Mouse (Mus musculus): Measurements from ENCODE around the gene Snx14. TPM values are rescaled to one million over a fixed set of nuclear protein-coding genes. Genes with fewer than 3 reads are reported as not detected.
A peak's percentile ranks its signal among the peaks of the same experiment; 100 is the strongest.

Snx14 gene
- polyA plus RNA-seq, 1 experiment from 2014 or later = 19.8 TPM

DNA sequence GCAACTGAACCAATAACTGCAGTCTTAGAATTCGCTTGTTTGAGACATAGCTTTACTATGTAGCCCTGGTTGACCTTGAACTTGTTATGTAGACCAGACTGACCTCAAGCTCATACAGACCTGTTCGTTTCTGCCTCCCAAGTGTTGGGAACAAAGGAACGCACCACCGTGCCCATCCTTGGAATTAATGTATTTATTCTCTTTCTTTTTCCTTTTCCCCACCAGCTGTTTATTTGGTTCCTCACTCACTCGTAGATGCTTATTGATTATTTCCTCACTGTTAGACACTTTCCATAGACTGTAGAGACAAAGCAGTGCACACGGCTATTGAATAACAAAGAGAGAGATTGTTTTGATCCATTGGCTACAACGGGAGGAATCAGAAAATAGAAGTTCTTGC, 96.5 kb downstream of the Snx14 start:
- no peak for ATAC-seq (ENCODE audit: low FRiP score, low TSS enrichment)
- Histone ChIP-seq H3K27me3 (ENCODE audit: control insufficient read depth, insufficient read depth, low read length) (no peaks in the 10 kb centered on the region), H3K9me3 (ENCODE audit: control insufficient read depth, low read length) (no peaks in the 10 kb centered on the region), H3K9ac (ENCODE audit: low read length) (no peak overlapping the region), H3K36me3 (ENCODE audit: control insufficient read depth, insufficient read depth, low read length) (no peaks in the 10 kb centered on the region), H3K4me1 (replicated peaks; ENCODE audit: control insufficient read depth, insufficient read depth) (no peaks in the 10 kb centered on the region), H3K27ac (replicated peaks) (no peak overlapping the region), H3K4me2 (replicated peaks; ENCODE audit: low read depth) (no peak overlapping the region), H3K4me3 (ENCODE audit: low read depth, low read length) (no peak overlapping the region)
- TF ChIP-seq EP300 (optimal IDR thresholded peaks at IDR 0.05) = no peak
- no peak for TF ChIP-seq CTCF (IDR thresholded peaks at IDR 0.05; ENCODE audit: low read depth)
- no peak for DNase-seq (ENCODE audit: low spot score)
- WGBS = 76% methylated on average over 7 of the region's 7 CpGs

DNA sequence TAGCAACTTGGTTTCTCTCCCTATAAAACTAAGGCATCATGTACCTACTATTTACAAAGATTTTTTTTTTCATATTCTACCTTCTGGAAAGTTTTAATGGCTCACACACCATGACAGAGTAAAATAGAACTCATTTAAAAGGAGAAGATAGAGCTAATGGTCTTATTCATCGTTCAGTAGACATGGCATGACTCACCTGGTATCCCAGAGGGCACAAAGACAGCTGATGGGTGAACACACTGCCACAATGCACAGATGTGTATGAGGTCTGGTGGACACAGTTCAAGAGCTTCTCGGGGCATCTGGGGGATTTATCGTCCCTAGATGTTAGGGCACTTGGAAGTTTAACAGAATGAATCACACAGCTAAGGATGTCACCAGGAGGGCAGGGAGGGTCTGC, 97.9 kb downstream of the Snx14 start:
- Histone ChIP-seq H3K36me3 (ENCODE audit: control insufficient read depth, insufficient read depth, low read length) (no peaks in the 10 kb centered on the region), H3K27me3 (ENCODE audit: control insufficient read depth, insufficient read depth, low read length) (no peaks in the 10 kb centered on the region), H3K4me3 (ENCODE audit: low read depth, low read length) (no peak overlapping the region), H3K9ac (ENCODE audit: low read length) (no peak overlapping the region), H3K9me3 (ENCODE audit: control insufficient read depth, low read length) (no peaks in the 10 kb centered on the region), H3K4me2 (replicated peaks; ENCODE audit: low read depth) (no peak overlapping the region), H3K27ac (replicated peaks) (no peak overlapping the region), H3K4me1 (replicated peaks; ENCODE audit: control insufficient read depth, insufficient read depth) (no peaks in the 10 kb centered on the region)
- ATAC-seq (ENCODE audit: low FRiP score, low TSS enrichment) (no peak), DNase-seq (ENCODE audit: low spot score) (no peak)
- TF ChIP-seq CTCF (IDR thresholded peaks at IDR 0.05; ENCODE audit: low read depth) (no peak), EP300 (optimal IDR thresholded peaks at IDR 0.05) (no peak)
- 82% methylated on average over 3 of the region's 3 CpGs for WGBS

DNA sequence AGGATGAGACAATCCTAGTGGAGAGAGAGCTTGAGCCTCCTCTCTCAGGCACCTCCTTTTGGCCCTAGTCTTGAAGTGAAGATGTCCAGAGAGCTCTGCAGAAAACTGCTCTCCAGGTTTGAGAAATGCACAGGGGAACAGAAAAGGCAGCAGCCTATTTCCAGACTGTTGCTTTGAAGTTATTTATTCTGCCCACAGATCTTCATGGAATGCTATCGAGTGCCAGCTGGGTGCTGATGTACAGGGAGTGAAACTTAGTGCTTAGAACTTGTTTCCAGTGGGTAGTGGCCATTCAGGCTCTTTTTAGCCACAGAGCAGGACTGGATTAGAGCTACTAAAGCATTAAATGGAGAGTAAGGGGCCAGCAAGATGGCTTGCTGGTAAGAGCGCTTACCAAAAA, 102.9 kb downstream of the Snx14 start:
- Histone ChIP-seq H3K4me2 (replicated peaks; ENCODE audit: low read depth) (no peak overlapping the region), H3K27ac (replicated peaks) (no peak overlapping the region), H3K9me3 (ENCODE audit: control insufficient read depth, low read length) (no peaks in the 10 kb centered on the region), H3K36me3 (ENCODE audit: control insufficient read depth, insufficient read depth, low read length) (no peaks in the 10 kb centered on the region), H3K4me3 (ENCODE audit: low read depth, low read length) (no peak overlapping the region), H3K4me1 (replicated peaks; ENCODE audit: control insufficient read depth, insufficient read depth) (no peaks in the 10 kb centered on the region), H3K9ac (ENCODE audit: low read length) (no peak overlapping the region), H3K27me3 (ENCODE audit: control insufficient read depth, insufficient read depth, low read length) (no peaks in the 10 kb centered on the region)
- ATAC-seq (ENCODE audit: low FRiP score, low TSS enrichment) (no peak), DNase-seq (ENCODE audit: low spot score) (no peak)
- TF ChIP-seq CTCF (IDR thresholded peaks at IDR 0.05; ENCODE audit: low read depth) (no peak), EP300 (optimal IDR thresholded peaks at IDR 0.05) (no peak)
- 59% methylated on average over 1 of the region's 2 CpGs for WGBS

DNA sequence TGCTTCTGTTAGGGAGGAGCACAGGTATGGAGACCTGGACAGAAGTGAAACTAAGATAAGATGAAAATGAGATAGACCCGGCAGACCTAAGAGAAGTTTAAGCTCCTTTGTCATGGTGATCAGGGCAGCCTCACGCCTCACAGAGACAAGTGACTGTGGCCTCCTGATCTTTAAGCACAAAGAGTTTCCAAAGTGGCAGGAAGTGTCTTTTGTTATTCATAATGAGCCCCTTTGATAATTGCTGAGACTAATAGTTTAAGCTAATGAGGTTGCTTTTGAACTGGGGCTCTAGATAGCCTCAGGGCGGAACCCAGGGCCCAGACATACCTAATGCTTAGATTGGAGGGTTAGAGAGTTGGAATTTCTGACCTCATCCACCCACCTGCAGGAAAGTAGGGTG, 106.3 kb downstream of the Snx14 start:
- DNase-seq (ENCODE audit: low spot score) (no peak), ATAC-seq (ENCODE audit: low FRiP score, low TSS enrichment) (no peak)
- Histone ChIP-seq H3K9ac (ENCODE audit: low read length) (no peak overlapping the region), H3K27me3 (ENCODE audit: control insufficient read depth, insufficient read depth, low read length) (no peaks in the 10 kb centered on the region), H3K4me2 (replicated peaks; ENCODE audit: low read depth) (no peak overlapping the region), H3K27ac (replicated peaks) (no peak overlapping the region), H3K4me3 (ENCODE audit: low read depth, low read length) (no peak overlapping the region), H3K4me1 (replicated peaks; ENCODE audit: control insufficient read depth, insufficient read depth) (0 out of 2 replicates have a peak, but pooled peaks cover 3% of the 10 kb centered on the region), H3K36me3 (ENCODE audit: control insufficient read depth, insufficient read depth, low read length) (no peaks in the 10 kb centered on the region), H3K9me3 (ENCODE audit: control insufficient read depth, low read length) (no peaks in the 10 kb centered on the region)
- TF ChIP-seq EP300 (optimal IDR thresholded peaks at IDR 0.05) (no peak), CTCF (IDR thresholded peaks at IDR 0.05; ENCODE audit: low read depth) (no peak)
- WGBS = 61% methylated on average over 3 of the region's 3 CpGs

DNA sequence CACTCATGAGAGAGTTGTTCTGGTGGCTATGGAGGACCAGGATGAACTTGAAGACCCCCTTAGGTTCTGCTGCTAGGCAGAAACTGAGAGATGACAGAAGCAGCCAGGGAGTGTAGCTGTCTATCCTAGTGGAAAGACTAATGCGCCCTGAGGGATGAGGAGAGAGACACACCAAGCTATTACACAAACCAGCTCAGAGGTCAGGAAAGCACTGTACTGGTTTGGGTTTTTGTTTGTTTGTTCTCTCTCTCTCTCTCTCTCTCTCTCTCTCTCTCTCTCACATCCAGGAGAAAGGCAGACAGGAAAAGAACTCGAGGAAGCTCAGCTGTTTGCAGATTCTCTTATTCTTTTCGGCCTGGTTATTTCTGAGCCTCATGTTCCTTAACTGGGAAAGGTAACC, 108.4 kb downstream of the Snx14 start:
- 67% methylated on average over 3 of the region's 3 CpGs for WGBS

DNA sequence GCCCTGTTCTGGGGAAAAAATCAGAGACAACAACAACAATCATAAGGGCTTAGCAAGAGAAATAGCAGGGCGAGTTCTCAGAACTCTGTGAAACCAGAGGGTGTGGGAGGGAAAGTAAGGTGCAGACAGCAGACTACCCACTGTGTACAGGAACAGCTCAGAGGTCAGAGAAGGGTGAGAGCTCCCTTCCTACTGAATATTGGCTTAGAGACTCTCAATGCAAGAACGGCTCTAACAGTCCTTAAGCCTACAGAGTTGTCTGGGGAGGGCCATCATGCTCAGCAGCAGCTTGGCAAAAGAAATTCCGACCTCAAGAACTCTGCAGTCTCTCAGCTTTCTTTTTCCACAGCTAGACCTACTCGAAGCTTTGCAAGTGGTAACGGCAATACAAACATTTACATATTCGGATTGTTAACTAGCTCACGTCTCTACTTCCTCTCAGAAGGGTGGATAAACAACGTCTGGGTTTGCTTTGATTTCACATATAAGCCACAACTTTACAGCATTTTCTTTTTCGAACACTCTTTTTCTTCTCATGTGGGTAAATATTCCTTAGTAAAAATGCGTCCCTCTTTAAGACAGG, 109.5 kb downstream of the Snx14 start:
- Histone ChIP-seq H3K27me3 (ENCODE audit: control insufficient read depth, insufficient read depth, low read length) (no peaks in the 10 kb centered on the region), H3K9me3 (ENCODE audit: control insufficient read depth, low read length) (no peaks in the 10 kb centered on the region), H3K9ac (ENCODE audit: low read length) (peak overlapping the region; percentile 31), H3K36me3 (ENCODE audit: control insufficient read depth, insufficient read depth, low read length) (no peaks in the 10 kb centered on the region), H3K4me2 (replicated peaks; ENCODE audit: low read depth) (peak overlapping the region; percentile 80), H3K27ac (replicated peaks) (peak overlapping the region; percentile 83), H3K4me3 (ENCODE audit: low read depth, low read length) (peak overlapping the region; percentile 61), H3K4me1 (replicated peaks; ENCODE audit: control insufficient read depth, insufficient read depth) (0 out of 2 replicates have a peak, but pooled peaks cover 3% of the 10 kb centered on the region)
- ATAC-seq (ENCODE audit: low FRiP score, low TSS enrichment) (0 out of 2 replicates have a peak, but pooled peaks have one; percentile 25), DNase-seq (ENCODE audit: low spot score) (peak; percentile 34)
- 15% methylated on average over 10 of the region's 10 CpGs for WGBS
- TF ChIP-seq EP300 (optimal IDR thresholded peaks at IDR 0.05) = no peak

More for the DNA sequence above, 108.4 kb downstream of the Snx14 start:
- H3K4me1 ChIP-seq (replicated peaks; ENCODE audit: control insufficient read depth, insufficient read depth) = 0 out of 2 replicates have a peak, but pooled peaks cover 3% of the 10 kb centered on the region
- ATAC-seq (ENCODE audit: low FRiP score, low TSS enrichment) (no peak), DNase-seq (ENCODE audit: low spot score) (no peak)
- no peak overlapping the region for H3K9ac ChIP-seq (ENCODE audit: low read length)
- TF ChIP-seq EP300 (optimal IDR thresholded peaks at IDR 0.05) = no peak
- TF ChIP-seq CTCF (IDR thresholded peaks at IDR 0.05; ENCODE audit: low read depth) = no peak
- H3K27me3 ChIP-seq (ENCODE audit: control insufficient read depth, insufficient read depth, low read length) = no peaks in the 10 kb centered on the region
- H3K9me3 ChIP-seq (ENCODE audit: control insufficient read depth, low read length) = no peaks in the 10 kb centered on the region
- peak overlapping the region; percentile 80 for H3K4me2 ChIP-seq (replicated peaks; ENCODE audit: low read depth)
- H3K4me3 ChIP-seq (ENCODE audit: low read depth, low read length) = peak overlapping the region; percentile 61; the same call in 1 of the 2 replicates
- no peaks in the 10 kb centered on the region for H3K36me3 ChIP-seq (ENCODE audit: control insufficient read depth, insufficient read depth, low read length)
- peak overlapping the region; percentile 83; the same call in 1 of the 2 replicates for H3K27ac ChIP-seq (replicated peaks)
